Mouse (Mus musculus): Measurements from ENCODE around the gene Smad3.

GRCm38 (mm10) chr9:63754039-63754438, 3.8 kb downstream of the Smad3 start:
- no peak for TF ChIP-seq POLR2A (IDR thresholded peaks at IDR 0.05; ENCODE audit: borderline replicate concordance, extremely low read depth, low read depth, low read length)
- TF ChIP-seq CTCF (IDR thresholded peaks at IDR 0.05; ENCODE audit: insufficient read depth, low read length) = no peak
